Mouse (Mus musculus) 3T3-L1 (cell line): ENCODE data around the gene Fbrs.
A peak's percentile ranks its signal among the peaks of the same experiment; 100 is the strongest.
"Not testable (repeated sequence)": the region's sequence is repeated elsewhere in the genome, so short reads cannot be mapped to it uniquely, and the experiment has no call there.

ENCODE experiments used
- DNase-seq: peaks from one replicate; pipeline ENCODE4 v3.0.0-alpha.2; 2015; ENCODE audit warnings: low read depth, low spot score

The Fbrs gene

DNA sequence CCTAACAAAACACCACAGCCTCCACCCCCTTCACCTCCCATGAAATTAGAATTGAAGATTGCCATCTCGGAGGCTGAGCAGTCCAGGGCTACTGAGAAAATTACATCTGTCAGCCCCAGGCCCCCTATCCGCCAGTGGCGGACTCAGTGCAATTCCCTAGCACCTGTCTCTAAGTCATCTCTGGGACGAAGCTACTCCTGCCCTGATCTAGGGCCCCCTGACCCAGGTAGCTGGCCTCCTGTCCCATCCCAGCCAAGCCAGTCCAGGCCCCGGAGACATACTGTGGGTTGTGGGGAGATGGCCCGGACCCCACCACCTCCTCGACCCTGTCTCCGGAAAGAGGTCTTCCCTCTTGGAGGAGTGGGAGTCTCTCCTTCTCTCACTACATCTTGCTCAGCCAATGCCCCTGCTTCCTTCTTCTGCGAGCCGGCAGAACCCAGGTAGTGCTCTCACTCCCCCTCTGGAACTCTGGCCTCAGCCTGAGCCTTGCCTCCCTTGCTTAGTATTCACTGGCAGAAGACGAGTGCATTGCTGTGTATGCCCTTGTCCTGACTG is 3.7 kb upstream of the Fbrs start:
- no peak for DNase-seq

DNA sequence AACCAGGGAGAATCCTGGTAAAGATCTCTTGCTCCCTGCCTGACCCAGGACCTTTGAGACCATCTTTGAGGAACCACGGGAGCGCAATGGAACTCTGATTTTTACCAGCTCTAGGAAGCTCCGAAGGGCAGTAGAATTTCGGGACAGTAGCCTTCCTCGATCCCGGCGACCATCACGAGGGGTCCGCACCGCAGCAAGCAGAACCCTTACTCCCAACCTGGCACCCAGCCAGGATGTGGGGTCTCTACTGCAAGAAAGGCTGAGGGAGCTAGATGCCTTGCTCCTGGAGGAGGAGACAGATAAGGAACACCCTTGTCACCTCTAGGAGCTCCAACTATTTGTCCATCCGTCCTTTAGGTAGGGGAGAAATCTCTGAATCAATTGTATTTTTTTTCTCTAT is 2.7 kb upstream of the Fbrs start:
- DNase-seq: no peak

DNA sequence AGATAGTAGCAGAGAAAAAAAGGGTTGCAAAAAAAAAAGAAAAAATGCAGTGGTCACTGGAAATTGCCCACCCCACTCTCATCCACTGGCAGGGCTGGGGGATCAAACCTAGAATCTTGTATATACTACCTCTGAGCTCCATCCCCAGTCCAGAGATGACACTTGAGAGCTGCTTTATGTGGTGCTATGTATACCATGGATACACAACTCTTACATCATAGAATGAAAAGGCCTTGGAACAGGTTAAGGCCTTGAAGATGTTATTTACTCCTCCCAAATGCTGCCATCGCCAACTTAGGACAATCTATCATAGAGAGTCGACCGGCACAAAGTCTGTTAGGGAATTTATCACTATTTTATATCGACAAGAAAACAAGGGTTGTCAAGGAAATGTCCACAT is 2.1 kb upstream of the Fbrs start:
- no peak for DNase-seq

DNA sequence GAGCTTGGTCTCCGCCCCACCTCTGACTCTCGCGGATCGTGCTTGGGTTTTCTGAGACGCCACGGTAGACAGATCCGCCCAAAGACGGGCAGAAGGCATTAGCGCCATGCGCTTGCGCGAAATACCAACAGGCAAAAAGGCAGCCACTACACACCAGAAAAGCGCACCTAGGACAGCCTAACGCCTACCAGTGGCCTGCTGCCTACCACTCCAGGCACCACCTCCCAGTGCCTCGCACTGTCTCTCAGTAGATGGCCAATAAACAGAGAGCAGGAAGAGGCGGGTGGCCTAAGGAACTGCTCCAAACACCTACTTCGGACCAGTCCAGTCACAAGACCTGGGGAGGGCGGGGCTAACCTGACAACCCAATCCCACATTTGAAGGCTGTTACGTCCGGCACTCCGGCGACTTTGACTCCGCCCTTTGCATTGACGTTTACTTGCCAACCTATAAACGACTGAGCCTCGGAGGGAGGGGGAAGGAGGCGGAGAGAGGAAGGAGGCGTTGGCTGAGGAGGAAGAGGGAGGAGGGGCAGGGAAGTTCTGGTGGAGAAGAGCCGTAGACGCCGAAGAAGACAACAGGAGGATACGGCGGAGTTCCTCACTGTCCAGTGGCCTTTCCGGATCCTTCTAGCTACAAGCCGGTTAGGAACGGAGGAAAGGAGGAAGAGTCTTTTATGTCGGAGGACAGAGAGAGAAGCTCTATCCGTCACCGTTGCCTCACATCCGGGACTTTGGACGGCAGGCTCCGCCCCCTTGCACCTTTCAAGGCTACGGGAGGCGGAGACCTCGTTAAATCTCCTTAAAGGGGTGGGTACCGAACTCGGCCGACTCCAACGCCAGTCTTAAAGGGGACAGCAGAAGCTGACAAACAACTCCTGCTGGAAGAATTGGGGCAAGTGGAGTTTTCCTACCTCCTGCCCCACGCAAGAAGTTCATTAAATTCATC is 1.0 kb upstream of the Fbrs start:
- peak; percentile 100 for DNase-seq

DNA sequence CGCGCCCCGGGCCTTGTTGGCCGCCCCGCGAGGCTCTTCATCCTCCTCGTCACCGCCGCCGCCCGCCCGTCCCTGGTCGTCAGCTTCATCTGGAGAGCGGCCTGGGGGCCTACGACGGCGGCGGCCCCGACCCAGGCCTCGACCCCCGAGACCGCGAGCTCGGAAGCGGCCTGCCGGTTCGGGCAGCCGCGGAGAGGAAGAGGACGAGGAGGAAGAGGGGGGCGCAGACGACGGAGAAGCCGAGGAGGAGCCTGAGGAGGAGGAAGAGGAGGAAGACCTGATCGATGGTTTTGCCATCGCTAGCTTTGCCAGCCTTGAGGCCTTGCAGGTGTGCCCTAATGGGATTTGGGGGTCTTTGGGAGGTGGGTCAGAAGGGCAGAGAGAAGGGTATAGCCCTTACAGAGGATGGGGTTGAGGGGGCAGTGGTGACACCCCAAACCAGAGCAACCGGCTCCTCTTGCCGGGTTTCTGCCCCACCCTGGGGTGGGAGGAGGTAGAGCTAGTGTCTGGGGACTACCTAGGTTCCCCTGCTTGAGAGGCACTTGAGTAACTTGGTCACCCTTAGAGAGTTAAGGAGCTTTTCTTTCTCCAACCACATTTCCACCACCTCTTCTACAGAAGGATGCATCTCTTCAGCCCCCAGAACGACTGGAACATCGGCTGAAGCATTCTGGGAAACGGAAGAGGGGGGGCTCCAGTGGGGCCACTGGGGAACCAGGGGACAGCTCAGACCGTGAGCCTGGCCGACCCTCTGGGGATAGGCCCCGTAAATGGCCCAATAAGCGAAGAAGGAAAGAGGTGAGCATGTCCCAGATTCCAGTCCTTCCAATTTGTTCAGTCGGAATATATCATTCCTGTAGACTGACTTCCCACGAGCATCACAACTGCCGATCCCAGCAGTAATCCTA is 573 bp downstream of the Fbrs start:
- peak; percentile 19 for DNase-seq

DNA sequence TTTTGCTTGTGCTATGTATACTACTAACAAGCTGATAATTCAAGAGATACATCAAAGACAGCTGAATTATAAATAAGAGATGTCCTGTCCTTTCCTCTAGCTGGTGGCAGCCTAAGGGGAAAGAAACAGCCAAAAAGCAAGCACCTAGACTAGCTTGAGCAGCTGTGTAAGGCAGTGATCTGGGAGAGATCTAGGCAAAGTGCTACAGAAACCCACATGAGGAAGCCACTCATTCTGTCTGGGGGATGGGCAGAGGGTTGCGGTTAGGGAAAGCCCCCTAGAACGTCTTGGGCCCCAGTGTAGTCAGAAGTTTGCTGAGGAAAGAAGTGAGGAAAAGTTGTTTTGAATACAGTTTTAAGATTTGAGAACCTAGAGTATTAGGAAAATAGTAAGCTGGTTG is 1.3 kb downstream of the Fbrs start:
- peak; percentile 15 for DNase-seq

DNA sequence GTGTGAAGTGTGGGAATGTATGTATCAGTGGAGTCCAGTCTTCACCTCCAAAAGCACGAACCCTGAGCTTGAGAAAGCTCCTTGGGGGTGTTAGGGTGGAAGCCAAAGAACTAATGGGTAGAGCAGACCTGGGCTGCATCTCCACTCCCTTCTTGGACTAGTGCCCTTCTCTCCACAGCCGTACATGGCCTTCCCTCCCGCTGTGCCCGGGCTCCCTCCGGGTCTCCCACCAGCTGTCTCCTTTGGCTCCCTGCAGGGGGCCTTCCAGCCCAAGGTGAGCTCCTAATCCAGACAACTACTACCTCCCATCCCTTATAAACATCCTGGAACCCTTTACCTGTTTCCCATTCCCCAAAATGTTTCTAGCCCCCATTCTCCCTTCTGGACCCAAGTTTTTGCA is 6.4 kb downstream of the Fbrs start:
- DNase-seq: no peak

DNA sequence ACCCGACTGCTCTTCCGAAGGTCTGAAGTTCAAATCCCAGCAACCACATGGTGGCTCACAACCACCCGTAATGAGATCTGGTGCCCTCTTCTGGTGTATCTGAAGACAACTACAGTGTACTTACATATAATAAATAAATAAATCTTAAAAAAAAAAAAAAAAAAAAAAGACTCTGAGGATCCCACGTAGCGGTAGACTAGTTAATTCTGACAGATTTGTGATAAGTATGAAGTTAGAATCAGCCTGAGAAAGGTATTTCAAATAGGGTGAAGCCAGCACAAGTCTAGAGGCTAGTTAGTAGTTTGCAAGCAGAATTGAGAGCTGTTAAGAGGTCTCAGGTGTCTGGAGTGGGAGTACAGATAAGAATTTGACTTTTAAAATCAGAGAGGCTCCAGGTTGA is 9.4 kb downstream of the Fbrs start:
- not testable (repeated sequence) for DNase-seq

DNA sequence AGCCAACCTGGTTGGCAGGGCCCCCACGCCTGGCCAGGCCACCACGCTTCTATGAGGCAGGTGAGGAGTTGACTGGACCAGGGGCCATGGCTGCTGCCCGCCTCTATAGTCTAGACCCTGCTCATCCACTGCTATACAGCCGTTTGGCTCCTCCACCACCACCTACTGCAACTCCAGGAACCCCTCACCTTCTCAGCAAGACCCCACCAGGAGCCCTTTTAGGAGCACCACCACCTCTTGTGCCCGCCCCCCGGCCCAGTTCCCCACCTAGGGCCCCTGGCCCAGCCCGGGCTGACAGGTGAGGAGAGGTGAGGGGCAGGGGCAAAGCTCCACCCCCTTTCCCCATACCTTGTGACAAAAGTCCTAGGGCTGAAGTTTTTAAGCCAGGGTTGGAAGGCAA is 11.0 kb downstream of the Fbrs start:
- no peak for DNase-seq

DNA sequence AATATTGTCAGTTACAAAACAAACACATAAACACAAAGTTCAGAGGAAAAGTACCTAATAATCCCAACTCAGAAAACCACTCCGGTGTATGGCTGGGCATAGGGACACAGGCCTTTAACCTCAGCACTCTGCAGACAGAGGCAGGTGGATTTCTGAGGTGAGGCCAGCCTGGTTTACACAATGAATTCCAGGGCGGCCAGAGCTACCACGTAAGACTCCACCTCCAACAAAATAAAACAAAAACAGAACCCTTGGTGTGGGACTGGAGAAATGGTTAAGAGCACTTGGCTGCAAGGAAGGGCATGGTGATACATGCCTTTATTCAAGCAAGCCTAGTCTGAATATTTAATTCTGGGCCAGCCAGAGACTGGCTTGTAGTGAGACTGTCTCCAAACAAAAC is 12.8 kb downstream of the Fbrs start:
- DNase-seq: no peak

DNA sequence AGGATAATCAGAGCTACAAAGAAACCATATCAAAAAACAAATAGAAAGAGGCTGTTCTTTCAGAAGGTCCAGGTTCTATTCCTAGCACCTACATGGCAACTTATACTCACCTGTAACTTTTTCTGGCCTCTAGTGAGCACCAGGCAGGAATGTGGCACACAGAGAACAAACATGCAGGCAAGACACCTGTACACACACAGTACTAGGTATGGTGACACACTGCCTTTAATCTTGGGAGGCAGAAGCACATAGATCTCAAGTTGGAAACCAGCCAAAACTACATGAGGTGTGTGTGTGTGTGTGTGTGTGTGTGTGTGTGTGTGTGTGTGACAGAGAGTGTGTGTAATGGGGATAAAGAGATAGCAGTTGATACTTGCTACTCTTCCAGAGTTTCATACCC is 15.6 kb downstream of the Fbrs start:
- DNase-seq: no peak

DNA sequence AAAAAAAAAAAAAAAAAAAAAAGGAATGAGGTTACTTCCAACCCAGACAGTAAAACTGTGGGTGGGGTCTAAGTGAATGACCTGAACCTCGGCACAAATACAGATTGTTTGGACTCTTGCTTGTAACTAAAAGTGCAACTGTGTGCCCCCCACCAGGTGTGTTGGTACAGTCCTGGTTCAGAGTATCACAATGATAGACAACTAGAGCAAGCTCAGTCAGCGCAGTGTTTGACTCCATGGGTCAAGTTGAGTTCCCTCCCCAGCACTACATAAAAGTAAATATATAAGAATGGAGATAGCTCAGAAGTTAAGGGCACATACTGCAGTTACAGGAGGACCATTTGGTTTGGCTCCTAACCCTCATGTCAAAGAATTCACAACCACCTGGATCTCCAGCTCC is 18.4 kb downstream of the Fbrs start:
- no peak for DNase-seq

DNA sequence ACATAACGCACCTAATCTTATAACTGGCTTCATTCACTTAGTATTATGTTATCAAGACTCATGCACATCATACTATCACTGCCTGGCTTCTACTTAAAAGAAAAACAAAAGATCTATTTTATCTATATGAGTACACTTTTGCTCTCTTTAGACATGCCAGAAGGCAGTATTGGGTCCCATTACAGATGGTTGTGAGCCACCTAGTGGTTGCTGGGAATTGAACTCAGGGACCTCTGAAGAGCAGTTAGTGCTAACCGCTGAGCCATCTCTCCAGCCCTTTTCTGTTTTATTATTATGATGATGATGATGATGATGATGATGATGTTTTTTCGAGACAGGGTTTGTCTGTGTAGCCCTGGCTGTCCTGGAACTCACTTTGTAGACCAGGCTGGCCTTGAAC is 19.4 kb downstream of the Fbrs start:
- peak; percentile 67 for DNase-seq

DNA sequence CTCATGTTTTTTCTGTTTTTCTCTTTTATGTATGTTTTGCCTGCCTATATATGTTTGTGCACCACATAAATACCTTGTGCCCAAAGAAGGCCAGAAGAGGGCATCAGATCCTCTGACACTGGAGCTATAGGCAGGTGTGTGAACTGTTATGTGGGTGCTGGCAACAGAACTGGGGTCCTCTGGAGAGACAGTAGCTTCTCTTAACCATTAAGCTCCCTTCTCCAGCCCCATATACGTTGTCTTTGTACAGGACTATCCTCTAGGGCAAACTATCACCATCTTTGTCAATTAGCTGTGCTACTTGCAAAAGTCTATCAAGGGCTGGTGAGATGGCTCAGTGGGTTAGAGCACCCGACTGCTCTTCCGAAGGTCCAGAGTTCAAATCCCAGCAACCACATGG is 29.3 kb downstream of the Fbrs start:
- DNase-seq: no peak

DNA sequence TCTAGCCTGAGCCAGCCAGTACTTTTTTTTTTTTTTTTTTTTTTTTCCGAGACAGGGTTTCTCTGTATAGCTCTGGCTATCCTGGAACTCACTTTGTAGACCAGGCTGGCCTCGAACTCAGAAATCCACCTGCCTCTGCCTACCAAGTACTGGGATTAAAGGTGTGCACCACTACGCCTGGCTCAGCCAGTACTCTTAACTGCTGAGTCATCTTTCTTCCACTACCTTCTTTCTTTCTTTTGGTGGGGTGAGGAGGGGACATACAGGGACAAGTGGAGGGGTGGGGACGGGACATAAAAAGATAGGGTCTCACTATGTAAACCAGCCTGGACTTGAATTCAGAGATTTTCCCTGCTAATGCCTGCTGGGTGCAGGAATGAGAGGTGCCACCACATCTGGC is 30.8 kb downstream of the Fbrs start:
- DNase-seq: not testable (repeated sequence)

DNA sequence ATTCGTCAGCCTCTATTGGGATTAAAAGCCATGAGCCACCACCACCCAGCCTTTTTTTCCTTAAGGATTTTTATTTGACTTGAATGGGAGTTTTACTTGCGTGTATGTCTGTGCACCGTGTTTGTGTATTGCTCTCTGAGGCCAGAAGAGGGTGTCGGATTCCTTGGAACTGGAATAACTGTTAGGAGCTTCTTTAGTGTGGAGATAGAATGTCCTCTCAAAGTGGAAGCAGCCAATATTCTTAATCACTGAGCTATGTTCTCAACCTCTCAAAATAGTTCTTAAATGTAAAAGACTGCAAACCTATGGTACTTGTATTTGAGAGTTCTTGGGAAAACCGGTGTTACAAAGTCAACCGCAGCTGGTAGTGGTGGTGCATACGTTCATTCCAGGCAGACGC is 32.2 kb downstream of the Fbrs start:
- peak; percentile 70 for DNase-seq

DNA sequence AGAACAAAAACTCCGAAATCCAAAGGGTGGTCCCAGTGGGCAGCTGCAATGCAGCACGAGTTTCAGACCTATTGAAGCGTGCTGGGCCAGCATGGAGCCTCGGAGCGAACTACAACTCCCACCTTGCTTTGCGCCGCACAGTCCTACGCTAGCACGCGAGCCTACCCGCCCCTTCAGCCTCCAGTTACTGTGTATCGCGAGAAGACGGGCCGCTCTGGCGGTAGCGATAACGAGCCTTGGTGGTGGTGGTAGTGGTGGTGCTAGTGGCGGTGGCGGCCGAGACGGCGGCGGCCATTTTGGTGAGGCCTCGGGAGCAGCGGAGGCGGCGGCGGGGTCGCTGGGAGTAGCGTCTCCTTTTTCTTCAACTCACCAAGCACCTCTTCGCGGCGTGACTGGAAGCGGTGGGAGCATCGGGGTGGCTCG is 32.8 kb downstream of the Fbrs start, which contains the start of gene Srcap:
Gene Srcap (plus strand): TSS at position 176 of the 423 bp plus-strand sequence.
- DNase-seq: peak; percentile 95

DNA sequence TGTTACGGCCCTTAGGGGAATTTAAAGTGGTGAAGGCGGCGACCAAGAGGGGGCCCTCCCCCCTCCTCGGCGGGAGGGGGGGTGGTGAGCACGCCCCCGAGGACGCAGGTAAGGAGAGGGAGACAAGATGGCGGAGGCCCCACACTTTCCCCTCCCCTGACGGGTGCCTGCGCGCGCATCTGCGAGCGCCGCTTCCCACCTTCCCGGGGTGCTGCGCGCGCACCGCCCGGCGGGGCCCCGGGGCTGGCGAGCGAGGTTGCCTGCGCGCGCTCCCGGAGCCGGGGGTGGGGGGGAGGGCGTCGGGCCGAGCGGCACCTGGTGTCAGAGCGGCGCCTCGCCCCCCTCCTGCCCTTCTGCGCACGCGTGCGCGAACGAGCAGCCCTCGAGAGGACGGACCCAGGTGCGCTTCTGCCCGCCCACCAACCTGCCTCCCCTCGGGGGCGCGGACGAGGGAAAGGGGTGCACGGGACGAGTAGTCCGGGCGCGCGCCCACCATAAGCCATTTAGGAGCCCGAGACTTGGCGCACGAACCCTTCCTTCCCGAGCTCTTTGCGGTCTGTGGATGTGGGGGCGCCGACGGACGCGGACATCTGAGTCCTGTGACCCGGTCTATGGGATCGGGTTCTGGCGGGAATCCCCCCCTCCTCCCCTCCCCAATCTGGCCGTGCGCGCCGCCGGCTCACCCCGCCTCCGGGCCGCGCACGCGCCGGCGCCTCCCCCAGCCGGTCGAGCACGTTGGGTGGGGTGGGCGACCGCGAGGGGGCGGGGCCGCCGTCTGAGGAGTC is 33.4 kb downstream of the Fbrs start:
- DNase-seq: peak; percentile 82

DNA sequence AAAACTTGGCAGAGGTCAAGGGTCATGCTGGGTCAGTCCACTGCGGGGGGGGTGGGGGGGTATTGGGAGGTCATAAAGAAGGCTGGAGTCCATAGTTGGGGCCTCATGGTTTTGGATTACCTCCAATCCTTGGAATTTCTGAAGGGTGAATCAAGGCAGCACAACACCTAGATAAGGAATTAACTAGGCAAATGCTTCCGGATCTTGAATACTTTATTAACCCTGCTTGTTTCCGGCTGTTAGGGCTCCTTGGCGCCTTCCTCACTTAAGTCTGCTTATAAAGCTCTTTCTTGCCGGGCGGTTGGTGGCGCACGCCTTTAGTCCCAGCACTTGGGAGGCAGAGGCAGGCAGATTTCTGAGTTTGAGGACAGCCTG is 34.0 kb downstream of the Fbrs start:
- peak; percentile 62 for DNase-seq

DNA sequence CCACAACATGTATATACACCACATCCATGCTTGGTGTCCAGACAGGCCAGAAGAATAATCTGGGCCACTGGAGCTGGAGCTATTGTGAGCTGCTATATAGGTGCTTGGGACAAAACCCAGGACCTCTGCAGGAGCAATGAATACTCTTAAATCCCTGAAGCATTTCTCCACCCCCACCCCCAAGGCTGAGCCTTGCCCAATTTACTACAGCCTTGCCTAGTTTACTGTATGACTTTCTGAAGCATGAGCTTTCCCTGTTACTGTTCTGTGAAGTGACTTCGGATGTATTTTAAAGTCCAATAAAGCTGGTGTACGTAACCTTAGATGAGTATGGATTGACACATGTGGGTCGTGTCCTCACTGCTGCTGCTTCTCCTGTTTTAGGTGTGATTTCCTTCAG is 34.8 kb downstream of the Fbrs start:
- peak; percentile 3 for DNase-seq

DNA sequence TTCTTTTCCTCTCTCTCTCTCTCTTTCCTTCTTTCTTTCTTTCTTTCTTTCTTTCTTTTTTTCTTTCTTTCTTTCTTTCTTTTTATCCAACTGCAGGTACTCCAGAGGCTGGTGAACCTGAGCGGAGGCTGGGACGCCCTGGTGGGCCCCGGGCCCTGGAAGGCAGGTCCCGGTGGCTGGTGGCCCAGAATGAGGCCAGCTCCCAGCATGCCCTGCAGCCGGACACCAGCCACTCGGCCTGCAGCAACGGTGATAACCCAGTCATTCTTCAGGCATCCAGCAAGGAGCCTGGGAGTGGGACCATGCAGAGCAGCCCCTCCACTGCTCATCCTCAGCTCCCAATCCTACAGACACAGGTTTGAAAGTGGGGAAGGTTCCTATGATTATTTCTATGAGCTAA is 36.8 kb downstream of the Fbrs start:
- no peak for DNase-seq
